Mouse (Mus musculus): ENCODE results near the gene Ergic1.
A peak's percentile ranks its signal among the peaks of the same experiment; 100 is the strongest.

Gene Ergic1

GRCm38 (mm10) chr17:26660192-26660912 is 99.1 kb downstream of the Ergic1 start:
- DNase-seq (ENCODE audit: low read depth, low spot score): peak; percentile 71

- DNase-seq (ENCODE audit: low read depth, low spot score): no peak
These were observed 100.9 kb downstream of the Ergic1 start for GRCm38 (mm10) chr17:26662204-26662603.

- peak; percentile 98 for DNase-seq (ENCODE audit: low read depth, low spot score)
These were observed 101.8 kb downstream of the Ergic1 start, which contains the start of gene Atp6v0e for GRCm38 (mm10) chr17:26662978-26663683. Gene Atp6v0e (plus strand): TSS chr17:26663231.

- no peak for DNase-seq (ENCODE audit: low read depth, low spot score)
These were observed 104.3 kb downstream of the Ergic1 start for GRCm38 (mm10) chr17:26665600-26665999.

GRCm38 (mm10) chr17:26671268-26671667 is 110.0 kb downstream of the Ergic1 start:
- DNase-seq (ENCODE audit: low read depth, low spot score): no peak

DNA sequence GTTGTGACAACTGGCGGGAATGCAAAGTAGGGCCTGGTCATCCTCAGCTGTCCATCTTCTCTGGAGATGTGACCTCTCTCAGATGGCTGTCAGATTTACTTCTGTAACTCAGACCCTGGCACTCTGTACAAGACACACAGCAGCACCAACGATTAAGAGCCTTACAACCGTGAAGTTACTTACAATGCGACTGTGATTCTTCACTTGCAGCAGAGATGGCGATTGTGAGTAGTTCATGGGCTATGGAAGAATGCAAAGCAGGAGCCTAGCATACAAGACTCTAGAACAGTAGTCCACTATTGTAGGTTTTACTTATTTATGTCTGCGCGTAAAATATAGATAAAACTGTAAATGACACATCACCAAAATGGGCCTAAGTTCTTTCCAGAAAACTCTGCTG is 114.6 kb downstream of the Ergic1 start:
- no peak for DNase-seq (ENCODE audit: low read depth, low spot score)

GRCm38 (mm10) chr17:26676252-26676615 is 114.9 kb downstream of the Ergic1 start:
- DNase-seq (ENCODE audit: low read depth, low spot score): peak; percentile 86

GRCm38 (mm10) chr17:26676616-26677376 is 115.5 kb downstream of the Ergic1 start:
- no peak for DNase-seq (ENCODE audit: low read depth, low spot score)

GRCm38 (mm10) chr17:26677711-26678637 is 116.7 kb downstream of the Ergic1 start:
- no peak for DNase-seq (ENCODE audit: low read depth, low spot score)

DNA sequence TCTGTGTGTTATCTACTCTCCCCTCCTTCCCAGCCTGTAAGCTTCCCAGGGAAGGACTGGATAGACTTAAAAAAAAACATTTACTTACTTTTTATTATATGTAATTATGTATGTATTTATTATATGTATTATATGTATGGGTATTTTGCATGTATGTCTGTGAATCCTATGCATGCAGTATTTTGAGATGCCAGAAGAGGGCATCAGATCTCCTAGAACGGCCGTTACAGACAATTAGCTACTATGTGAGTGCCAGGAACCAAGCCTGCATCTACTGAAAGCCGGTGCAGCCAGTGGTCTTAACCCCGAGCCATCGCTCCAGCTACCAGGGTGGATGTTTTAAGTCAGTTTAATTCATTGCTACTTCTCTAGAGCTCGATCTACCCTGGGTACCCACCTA is 120.0 kb downstream of the Ergic1 start:
- DNase-seq (ENCODE audit: low read depth, low spot score): no peak

- DNase-seq (ENCODE audit: low read depth, low spot score): no peak
These were observed 125.2 kb downstream of the Ergic1 start for GRCm38 (mm10) chr17:26686334-26687000.

DNA sequence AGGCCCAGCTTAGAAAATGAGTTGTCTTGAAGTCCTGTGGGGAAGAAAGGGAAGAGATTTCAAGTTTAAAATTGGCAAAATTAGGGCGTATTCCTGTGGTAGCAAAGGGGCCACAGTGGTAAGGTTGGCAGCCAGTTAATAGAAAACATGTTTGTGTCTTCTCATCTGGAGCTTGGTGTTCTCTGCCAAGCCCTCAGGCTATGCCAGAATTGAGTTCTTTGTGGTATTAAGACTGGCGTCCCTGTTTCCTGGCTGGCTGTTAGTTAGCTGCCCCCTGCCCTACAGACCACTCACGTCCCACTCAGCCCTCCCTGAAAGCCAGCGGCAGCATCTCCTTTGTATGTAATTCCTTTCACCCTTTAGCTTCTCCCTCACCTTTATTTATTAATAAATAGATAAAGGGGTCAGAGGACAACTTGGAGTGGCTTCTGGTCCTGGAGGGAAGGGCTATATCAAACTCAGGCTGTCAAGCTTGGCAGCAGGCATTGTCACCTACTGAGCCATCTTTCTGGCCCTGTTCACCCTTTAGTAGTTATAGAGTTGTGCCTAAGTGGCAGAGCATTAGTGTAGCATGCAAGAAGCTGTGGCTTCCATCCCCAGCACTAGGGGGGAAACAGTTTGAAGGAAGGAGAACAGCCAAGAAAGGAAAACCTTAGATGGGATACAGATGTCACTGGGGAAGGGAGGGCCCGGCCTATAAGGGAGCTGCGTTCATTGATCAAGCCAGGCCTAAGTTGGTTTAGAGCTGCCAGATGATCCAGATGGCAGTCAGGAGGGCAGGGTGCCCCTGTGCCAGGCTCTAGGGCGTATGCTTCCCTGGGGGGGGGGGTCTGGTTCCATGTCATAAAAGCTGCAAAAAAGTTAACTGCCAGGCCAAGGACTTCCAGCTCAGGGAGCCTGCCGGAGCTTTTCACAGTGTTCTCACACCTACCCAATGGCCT is 127.8 kb downstream of the Ergic1 start:
- no peak for DNase-seq (ENCODE audit: low read depth, low spot score)

- no peak for DNase-seq (ENCODE audit: low read depth, low spot score)
These were observed 128.5 kb downstream of the Ergic1 start for GRCm38 (mm10) chr17:26689810-26690209.

DNA sequence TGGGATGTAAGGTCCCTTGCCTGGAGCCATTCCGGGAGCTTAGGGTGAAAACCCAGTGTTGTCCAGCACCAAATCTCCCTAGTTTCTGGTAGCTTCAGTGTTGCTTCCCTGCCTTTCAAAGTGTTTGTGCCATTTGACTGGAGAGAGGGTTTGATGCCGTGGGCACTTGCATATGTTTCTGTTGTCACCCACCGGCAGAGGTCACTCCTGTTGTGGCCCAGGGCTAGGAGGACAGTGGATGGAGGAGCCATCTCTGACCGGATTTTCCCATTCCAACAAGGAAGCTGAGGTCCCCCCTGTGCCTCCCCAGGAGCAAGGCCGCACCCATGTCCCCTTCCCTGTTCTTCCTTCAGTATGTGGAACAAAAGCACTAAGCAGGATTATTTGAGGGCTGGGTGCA is 128.9 kb downstream of the Ergic1 start:
- DNase-seq (ENCODE audit: low read depth, low spot score): no peak

DNA sequence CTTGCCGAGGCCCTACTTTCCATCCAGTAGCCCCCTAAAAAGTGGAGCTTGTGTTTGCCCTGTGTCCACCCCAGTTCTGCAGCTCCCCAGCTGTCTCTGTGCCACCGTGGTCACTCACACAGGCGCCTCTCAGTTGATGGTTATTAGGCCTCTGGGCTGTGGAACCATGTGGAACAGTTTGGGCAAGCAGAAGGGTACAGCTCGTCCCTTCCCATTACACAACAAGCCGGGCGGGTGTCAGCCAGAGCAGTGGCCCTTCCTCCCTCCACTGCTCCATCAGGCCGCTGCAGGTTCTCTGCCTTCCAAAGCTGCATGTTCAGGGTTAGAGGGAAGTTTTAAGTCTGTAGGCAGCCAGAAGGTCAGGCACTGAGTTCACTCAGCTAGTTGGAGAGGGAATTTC is 129.8 kb downstream of the Ergic1 start:
- DNase-seq (ENCODE audit: low read depth, low spot score): no peak

- DNase-seq (ENCODE audit: low read depth, low spot score): no peak
These were observed 132.1 kb downstream of the Ergic1 start for GRCm38 (mm10) chr17:26693424-26693823.

GRCm38 (mm10) chr17:26694171-26694570 is 132.9 kb downstream of the Ergic1 start:
- no peak for DNase-seq (ENCODE audit: low read depth, low spot score)

DNA sequence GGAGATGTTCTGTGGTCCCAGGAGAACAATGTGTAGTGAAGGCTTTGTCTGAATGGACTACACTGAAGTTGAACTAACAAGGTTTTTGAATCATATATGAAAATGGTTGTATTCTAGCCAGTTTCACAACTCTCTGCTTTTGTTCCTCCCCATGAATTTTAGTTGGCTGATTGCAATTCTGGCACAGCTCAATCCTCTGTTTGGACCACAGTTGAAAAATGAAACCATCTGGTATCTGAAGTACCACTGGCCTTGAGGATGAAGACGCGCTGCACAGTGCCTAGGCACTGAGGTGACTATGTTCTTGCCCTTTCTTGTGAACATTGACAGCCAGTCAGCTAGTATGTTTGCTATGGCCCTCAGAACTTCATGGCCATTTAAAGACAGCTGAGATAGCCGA is 133.9 kb downstream of the Ergic1 start:
- DNase-seq (ENCODE audit: low read depth, low spot score): no peak

DNA sequence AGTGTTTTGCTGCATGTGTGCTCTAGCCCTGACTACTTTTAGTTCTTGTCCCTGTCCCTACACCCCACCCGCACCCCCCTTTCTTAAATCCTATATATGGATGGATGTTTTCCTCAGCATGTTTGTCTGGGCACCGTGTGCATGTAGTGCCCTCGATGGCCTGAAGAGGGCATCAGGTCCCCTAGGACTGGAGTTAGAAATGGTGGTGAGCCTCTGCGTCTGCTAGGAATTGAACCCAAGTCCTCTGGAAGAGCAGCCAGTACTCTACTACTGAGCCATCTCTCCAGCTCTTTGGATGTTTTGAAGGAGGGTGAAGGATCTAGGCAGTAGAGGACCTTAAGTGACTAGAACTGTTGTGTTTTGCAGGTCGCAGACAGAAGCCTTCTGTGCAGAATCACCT is 137.6 kb downstream of the Ergic1 start:
- DNase-seq (ENCODE audit: low read depth, low spot score): no peak

All from telencephalon, adult 2 months (tissue).